Mouse (Mus musculus): ENCODE measurements around the gene Pik3c2b. TPM values are rescaled to one million over a fixed set of nuclear protein-coding genes. Genes with fewer than 3 reads are reported as not detected.

Gene Pik3c2b
- polyA plus RNA-seq, 1 experiment from 2014 or later, result 12.3 TPM

GRCm38 (mm10) chr1:133138401-133138800 lies 92.9 kb downstream of the Pik3c2b start:
- H3K4me2 ChIP-seq (ENCODE audit: low read length), result no peak overlapping the region
- H3K4me3 ChIP-seq (ENCODE audit: low read depth, low read length), result no peak overlapping the region
- peaks cover 16% of the 10 kb centered on the region for H3K36me3 ChIP-seq (ENCODE audit: control insufficient read depth, insufficient read depth, low read length)
- no peak overlapping the region for H3K27ac ChIP-seq (ENCODE audit: low read length)
- H3K27me3 ChIP-seq (ENCODE audit: control insufficient read depth, insufficient read depth, low read depth, low read length), result no peaks in the 10 kb centered on the region
- H3K4me1 ChIP-seq (ENCODE audit: control insufficient read depth, insufficient read depth, low read length), result peaks cover 26% of the 10 kb centered on the region
- H3K9me3 ChIP-seq (replicated peaks; ENCODE audit: control insufficient read depth, low read length, poor library complexity, severe bottlenecking), result no peaks in the 10 kb centered on the region
- 100% methylated on average over 1 of the region's 1 CpGs for WGBS
- no peak overlapping the region for H3K9ac ChIP-seq (ENCODE audit: low read depth, low read length)
- ATAC-seq, result no peak

- Histone ChIP-seq H3K4me3 (ENCODE audit: low read depth, low read length) (no peak overlapping the region), H3K9me3 (replicated peaks; ENCODE audit: control insufficient read depth, low read length, poor library complexity, severe bottlenecking) (no peaks in the 10 kb centered on the region), H3K9ac (ENCODE audit: low read depth, low read length) (no peak overlapping the region), H3K4me1 (ENCODE audit: control insufficient read depth, insufficient read depth, low read length) (no peaks in the 10 kb centered on the region), H3K36me3 (ENCODE audit: control insufficient read depth, insufficient read depth, low read length) (no peaks in the 10 kb centered on the region), H3K27me3 (ENCODE audit: control insufficient read depth, insufficient read depth, low read depth, low read length) (no peaks in the 10 kb centered on the region), H3K27ac (ENCODE audit: low read length) (no peak overlapping the region), H3K4me2 (ENCODE audit: low read length) (no peak overlapping the region)
- WGBS, result 65% methylated on average over 22 of the region's 22 CpGs
- no peak for ATAC-seq
Measured at GRCm38 (mm10) chr1:133146014-133147009, 100.8 kb downstream of the Pik3c2b start.

- H3K27ac ChIP-seq (ENCODE audit: low read length), result no peak overlapping the region
- no peaks in the 10 kb centered on the region for H3K9me3 ChIP-seq (replicated peaks; ENCODE audit: control insufficient read depth, low read length, poor library complexity, severe bottlenecking)
- H3K9ac ChIP-seq (ENCODE audit: low read depth, low read length), result no peak overlapping the region
- no peak overlapping the region for H3K4me2 ChIP-seq (ENCODE audit: low read length)
- no peaks in the 10 kb centered on the region for H3K36me3 ChIP-seq (ENCODE audit: control insufficient read depth, insufficient read depth, low read length)
- no peak overlapping the region for H3K4me3 ChIP-seq (ENCODE audit: low read depth, low read length)
- no peak for ATAC-seq
- H3K27me3 ChIP-seq (ENCODE audit: control insufficient read depth, insufficient read depth, low read depth, low read length), result no peaks in the 10 kb centered on the region
- WGBS, result 83% methylated on average over 5 of the region's 5 CpGs
- no peaks in the 10 kb centered on the region for H3K4me1 ChIP-seq (ENCODE audit: control insufficient read depth, insufficient read depth, low read length)
Measured at GRCm38 (mm10) chr1:133147324-133147723, 101.9 kb downstream of the Pik3c2b start.

GRCm38 (mm10) chr1:133148122-133148521 lies 102.7 kb downstream of the Pik3c2b start:
- Histone ChIP-seq H3K36me3 (ENCODE audit: control insufficient read depth, insufficient read depth, low read length) (no peaks in the 10 kb centered on the region), H3K27ac (ENCODE audit: low read length) (no peak overlapping the region), H3K4me2 (ENCODE audit: low read length) (no peak overlapping the region), H3K9me3 (replicated peaks; ENCODE audit: control insufficient read depth, low read length, poor library complexity, severe bottlenecking) (no peaks in the 10 kb centered on the region), H3K27me3 (ENCODE audit: control insufficient read depth, insufficient read depth, low read depth, low read length) (no peaks in the 10 kb centered on the region), H3K4me1 (ENCODE audit: control insufficient read depth, insufficient read depth, low read length) (no peaks in the 10 kb centered on the region), H3K4me3 (ENCODE audit: low read depth, low read length) (no peak overlapping the region), H3K9ac (ENCODE audit: low read depth, low read length) (no peak overlapping the region)
- no peak for ATAC-seq
- WGBS, result 93% methylated on average over 8 of the region's 8 CpGs

GRCm38 (mm10) chr1:133150556-133150955 lies 105.1 kb downstream of the Pik3c2b start:
- 98% methylated on average over 2 of the region's 2 CpGs for WGBS
- H3K9me3 ChIP-seq (replicated peaks; ENCODE audit: control insufficient read depth, low read length, poor library complexity, severe bottlenecking), result no peaks in the 10 kb centered on the region

GRCm38 (mm10) chr1:133152213-133152612 lies 106.7 kb downstream of the Pik3c2b start:
- no peak overlapping the region for H3K4me3 ChIP-seq (ENCODE audit: low read depth, low read length)
- H3K27ac ChIP-seq (ENCODE audit: low read length), result no peak overlapping the region
- H3K27me3 ChIP-seq (ENCODE audit: control insufficient read depth, insufficient read depth, low read depth, low read length), result no peaks in the 10 kb centered on the region
- H3K9ac ChIP-seq (ENCODE audit: low read depth, low read length), result no peak overlapping the region
- no peaks in the 10 kb centered on the region for H3K4me1 ChIP-seq (ENCODE audit: control insufficient read depth, insufficient read depth, low read length)
- 93% methylated on average over 3 of the region's 3 CpGs for WGBS
- ATAC-seq, result no peak
- no peaks in the 10 kb centered on the region for H3K9me3 ChIP-seq (replicated peaks; ENCODE audit: control insufficient read depth, low read length, poor library complexity, severe bottlenecking)
- no peaks in the 10 kb centered on the region for H3K36me3 ChIP-seq (ENCODE audit: control insufficient read depth, insufficient read depth, low read length)
- H3K4me2 ChIP-seq (ENCODE audit: low read length), result no peak overlapping the region

More at GRCm38 (mm10) chr1:133150556-133150955, 105.1 kb downstream of the Pik3c2b start:
- ATAC-seq, result no peak
- no peaks in the 10 kb centered on the region for H3K27me3 ChIP-seq (ENCODE audit: control insufficient read depth, insufficient read depth, low read depth, low read length)
- no peak overlapping the region for H3K9ac ChIP-seq (ENCODE audit: low read depth, low read length)
- no peak overlapping the region for H3K27ac ChIP-seq (ENCODE audit: low read length)
- no peaks in the 10 kb centered on the region for H3K36me3 ChIP-seq (ENCODE audit: control insufficient read depth, insufficient read depth, low read length)
- H3K4me2 ChIP-seq (ENCODE audit: low read length), result no peak overlapping the region
- H3K4me1 ChIP-seq (ENCODE audit: control insufficient read depth, insufficient read depth, low read length), result no peaks in the 10 kb centered on the region
- H3K4me3 ChIP-seq (ENCODE audit: low read depth, low read length), result no peak overlapping the region

- no peak overlapping the region for H3K4me2 ChIP-seq (ENCODE audit: low read length)
- no peaks in the 10 kb centered on the region for H3K27me3 ChIP-seq (ENCODE audit: control insufficient read depth, insufficient read depth, low read depth, low read length)
- no peak overlapping the region for H3K9ac ChIP-seq (ENCODE audit: low read depth, low read length)
- H3K4me1 ChIP-seq (ENCODE audit: control insufficient read depth, insufficient read depth, low read length), result no peaks in the 10 kb centered on the region; the same call in 1 of the 2 replicates
- H3K27ac ChIP-seq (ENCODE audit: low read length), result no peak overlapping the region
- 83% methylated on average over 6 of the region's 6 CpGs for WGBS
- H3K9me3 ChIP-seq (replicated peaks; ENCODE audit: control insufficient read depth, low read length, poor library complexity, severe bottlenecking), result no peaks in the 10 kb centered on the region
- no peaks in the 10 kb centered on the region for H3K36me3 ChIP-seq (ENCODE audit: control insufficient read depth, insufficient read depth, low read length)
- no peak overlapping the region for H3K4me3 ChIP-seq (ENCODE audit: low read depth, low read length)
- ATAC-seq, result no peak
Measured at GRCm38 (mm10) chr1:133155270-133155669, 109.8 kb downstream of the Pik3c2b start.

Other genes with a start within 250 kb of the Pik3c2b start
- 59.1 and 61.4 TPM in 2 replicates for gene Lrrn2, start 165.4 kb upstream of the Pik3c2b start, polyA plus RNA-seq (2015; fragmentation: Nextera tagmentation; extraction: Ambion mirVana)
- gene Mdm4, start 15.1 kb upstream of the Pik3c2b start, polyA plus RNA-seq (2015; fragmentation: Nextera tagmentation; extraction: Ambion mirVana), result 35.4 and 40.8 TPM in 2 replicates
- 27.7 and 30.7 TPM in 2 replicates for gene Ppp1r15b, start 85.5 kb downstream of the Pik3c2b start, polyA plus RNA-seq (2015; fragmentation: Nextera tagmentation; extraction: Ambion mirVana)
- 17.3 and 22.2 TPM in 2 replicates for gene Plekha6, start 118.5 kb downstream of the Pik3c2b start, polyA plus RNA-seq (2015; fragmentation: Nextera tagmentation; extraction: Ambion mirVana)